Mouse (Mus musculus): ENCODE measurements around the gene Myh2. TPM values are rescaled to one million over a fixed set of nuclear protein-coding genes. Genes with fewer than 3 reads are reported as not detected.

Gene Myh2
- polyA plus RNA-seq (2012; rRNA removed): 0.68 and 0.74 TPM in 2 replicates

GRCm38 (mm10) chr11:67170727-67171126 lies at the start of gene Myh2:
Gene Myh2 (plus strand): TSS chr11:67171027.

GRCm38 (mm10) chr11:67199752-67200151 lies 28.9 kb downstream of the Myh2 start, which contains the start of gene Myh1:
Gene Myh1 (plus strand): TSS chr11:67200052.

GRCm38 (mm10) chr11:67237481-67238079 lies 66.8 kb downstream of the Myh2 start, which contains the start of gene Myh4:
Gene Myh4 (plus strand): TSS chr11:67238029.

Other genes with a start within 250 kb of the Myh2 start
- gene Tmem238l, start 214.4 kb upstream of the Myh2 start, polyA plus RNA-seq (2012; rRNA removed): 31.0 and 42.4 TPM in 2 replicates
- gene Tmem220, start 145.9 kb upstream of the Myh2 start, polyA plus RNA-seq (2012; rRNA removed): 0.94 and 1.3 TPM in 2 replicates
- gene Adprm, start 118.4 kb upstream of the Myh2 start, polyA plus RNA-seq (2012; rRNA removed): 1.6 and 2.5 TPM in 2 replicates
- 4.2 and 4.3 TPM in 2 replicates for gene Sco1, start 118.4 kb upstream of the Myh2 start, polyA plus RNA-seq (2012; rRNA removed)
- 0.02 and 0.05 TPM in 2 replicates for gene Myh3, start 92.7 kb upstream of the Myh2 start, polyA plus RNA-seq (2012; rRNA removed)
- gene Myh1, start 29.0 kb downstream of the Myh2 start, polyA plus RNA-seq (2012; rRNA removed): 2.5 and 7.2 TPM in 2 replicates
- 0.11 TPM in 1 of 2 replicates, not detected in the other for gene Myh4, start 67.0 kb downstream of the Myh2 start, polyA plus RNA-seq (2012; rRNA removed)
- gene Myh8, start 106.1 kb downstream of the Myh2 start, polyA plus RNA-seq (2012; rRNA removed): 1.9 and 7.5 TPM in 2 replicates
- gene Myh13, start 150.6 kb downstream of the Myh2 start, polyA plus RNA-seq (2012; rRNA removed): 0.09 TPM in 1 of 2 replicates, not detected in the other

All from stomach, adult 2 months (tissue).